Comparison of ENCODE assay signal across 14 mouse cellular contexts in genomic region chr13:101954521-101954920, GRCm38 (mm10).
"Had no signal": no experiment of that assay in that cellular context is flagged by ENCODE, and none has a peak within 500 bp of the region (broad histone marks: within the 10 kb centered on the region; RNA-seq: fewer than 3 reads in every experiment).

No protein-coding gene starts in this region.

- H3K9me3 ChIP-seq: neural tube, embryonic 12.5 days; neural tube, embryonic 13.5 days; stomach, embryonic 15.5 days had no signal

- H3K4me3 ChIP-seq: neural tube, embryonic 12.5 days; neural tube, embryonic 13.5 days; stomach, embryonic 15.5 days had no signal

- DNase-seq: right cerebral cortex, adult 18-20 months; right cerebral cortex, postnatal 14 days; right cerebral cortex, postnatal 25 days; right cerebral cortex, postnatal 4 days; spleen, adult 18-20 months; thymus, adult 18-20 months; thymus, adult 2 months; thymus, postnatal 25 days; thymus, postnatal 36 days; thymus, postnatal 4 days had no signal

- H3K27me3 ChIP-seq: neural tube, embryonic 12.5 days; neural tube, embryonic 13.5 days; stomach, embryonic 15.5 days had no signal

- H3K9ac ChIP-seq: neural tube, embryonic 12.5 days; neural tube, embryonic 13.5 days; stomach, embryonic 15.5 days had no signal

- H3K36me3 ChIP-seq: neural tube, embryonic 12.5 days; neural tube, embryonic 13.5 days; stomach, embryonic 15.5 days had no signal

- H3K4me1 ChIP-seq: stomach, embryonic 15.5 days had no signal

- H3K4me2 ChIP-seq: neural tube, embryonic 12.5 days; neural tube, embryonic 13.5 days; stomach, embryonic 15.5 days had no signal

- H3K27ac ChIP-seq: neural tube, embryonic 12.5 days; neural tube, embryonic 13.5 days; stomach, embryonic 15.5 days; stomach, postnatal 0 days had no signal
